Comparison of ENCODE assay signal across 16 mouse cellular contexts in genomic region chr10:84640861-84641260, GRCm38 (mm10).
"Had no signal": no experiment of that assay in that cellular context is flagged by ENCODE, and none has a peak within 500 bp of the region (broad histone marks: within the 10 kb centered on the region; RNA-seq: fewer than 3 reads in every experiment).

No protein-coding gene starts in this region.

- DNase-seq: lung, adult 2 months; lung, postnatal 14 days; lung, postnatal 36 days; right cerebral cortex, postnatal 14 days; thymus, adult 2 months; thymus, postnatal 25 days; thymus, postnatal 4 days had no signal

- ATAC-seq: lung, postnatal 0 days; midbrain, embryonic 16.5 days had no signal

- H3K27me3 ChIP-seq: lung, embryonic 15.5 days; megakaryocyte, embryonic 14.5 days; midbrain, embryonic 12.5 days; neural tube, embryonic 12.5 days; stomach, embryonic 15.5 days had no signal

- H3K27ac ChIP-seq: lung, embryonic 15.5 days; macrophage; midbrain, embryonic 12.5 days; neural tube, embryonic 12.5 days; stomach, embryonic 15.5 days; stomach, postnatal 0 days had no signal

- H3K9me3 ChIP-seq: lung, embryonic 15.5 days; megakaryocyte, embryonic 14.5 days; midbrain, embryonic 12.5 days; neural tube, embryonic 12.5 days; stomach, embryonic 15.5 days had no signal

- H3K4me1 ChIP-seq: lung, embryonic 15.5 days; midbrain, embryonic 12.5 days; neural tube, embryonic 12.5 days; stomach, embryonic 15.5 days had no signal

- H3K4me3 ChIP-seq: lung, embryonic 15.5 days; megakaryocyte, embryonic 14.5 days; midbrain, embryonic 12.5 days; neural tube, embryonic 12.5 days; stomach, embryonic 15.5 days had no signal

- H3K9ac ChIP-seq: lung, embryonic 15.5 days; midbrain, embryonic 12.5 days; neural tube, embryonic 12.5 days; stomach, embryonic 15.5 days had no signal

- H3K4me2 ChIP-seq: lung, embryonic 15.5 days; midbrain, embryonic 12.5 days; neural tube, embryonic 12.5 days; stomach, embryonic 15.5 days had no signal
